8 mouse cellular contexts compared by ENCODE assay signal in genomic region chr17:31519344-31519945, GRCm38 (mm10). TPM values are rescaled to one million over a fixed set of nuclear protein-coding genes. Genes with fewer than 3 reads are reported as not detected.
DNase-seq lines count a peak whose midpoint lies in the region; ATAC-seq and TF ChIP-seq lines count a peak whose summit lies in the region.

No protein-coding gene starts in this region.

- H3K36me3 ChIP-seq in intestine, embryonic 15.5 days, result peaks cover 5% of the 10 kb centered on the region; the same call in 1 of the 2 replicates
- H3K36me3 ChIP-seq in neural tube, embryonic 13.5 days, result peaks cover 14% of the 10 kb centered on the region

- H3K4me2 ChIP-seq in intestine, embryonic 15.5 days (replicated peaks), result peak overlapping the region; percentile 62
- peak overlapping the region; percentile 65 for H3K4me2 ChIP-seq in neural tube, embryonic 13.5 days

- peak; percentile 69 for ATAC-seq in intestine, embryonic 15.5 days
- peak; percentile 58 for ATAC-seq in neural tube, embryonic 13.5 days (ENCODE audit: low read depth)

- no peaks in the 10 kb centered on the region for H3K9me3 ChIP-seq in intestine, embryonic 15.5 days
- H3K9me3 ChIP-seq in neural tube, embryonic 13.5 days, result no peaks in the 10 kb centered on the region

- no peaks in the 10 kb centered on the region for H3K27me3 ChIP-seq in intestine, embryonic 15.5 days (replicated peaks)
- no peaks in the 10 kb centered on the region for H3K27me3 ChIP-seq in neural tube, embryonic 13.5 days

- H3K4me3 ChIP-seq in layer of hippocampus, adult 2 months, result peak overlapping the region; percentile 99
- H3K4me3 ChIP-seq in cortical plate, adult 2 months (ENCODE audit: insufficient read depth, low read length), result peak overlapping the region; percentile 47
- peak overlapping the region; percentile 84 for H3K4me3 ChIP-seq in intestine, embryonic 15.5 days (replicated peaks)
- peak overlapping the region; percentile 76 for H3K4me3 ChIP-seq in neural tube, embryonic 13.5 days

- TF ChIP-seq POLR2A in cortical plate, adult 2 months (IDR thresholded peaks at IDR 0.05; ENCODE audit: extremely low read depth, insufficient read depth, low read length), result no peak

- H3K4me1 ChIP-seq in cortical plate, adult 2 months (ENCODE audit: control insufficient read depth, insufficient read depth, low read length), result peaks cover 5% of the 10 kb centered on the region; the same call in 1 of the 2 replicates
- peaks cover 13% of the 10 kb centered on the region for H3K4me1 ChIP-seq in intestine, embryonic 15.5 days (replicated peaks)
- peaks cover 50% of the 10 kb centered on the region for H3K4me1 ChIP-seq in neural tube, embryonic 13.5 days (replicated peaks)

- 3% methylated on average over 7 of the region's 7 CpGs for WGBS in intestine, embryonic 15.5 days
- WGBS in neural tube, embryonic 13.5 days, result under 1% methylated on average over 7 of the region's 7 CpGs

- H3K9ac ChIP-seq in intestine, embryonic 15.5 days, result no peak overlapping the region
- H3K9ac ChIP-seq in neural tube, embryonic 13.5 days, result no peak overlapping the region

- H3K27ac ChIP-seq in layer of hippocampus, adult 2 months, result peak overlapping the region; percentile 98; the same call in 1 of the 2 replicates
- H3K27ac ChIP-seq in cortical plate, adult 2 months (ENCODE audit: insufficient read depth, low read length), result no peak overlapping the region
- no peak overlapping the region for H3K27ac ChIP-seq in intestine, embryonic 15.5 days
- H3K27ac ChIP-seq in neural tube, embryonic 13.5 days (replicated peaks), result 0 out of 2 replicates have a peak overlapping the region, but pooled peaks have one; percentile 87

- peak; percentile 24; the same call in 1 of the 2 replicates for TF ChIP-seq CTCF in layer of hippocampus, adult 2 months (conservative IDR thresholded peaks at IDR 0.05)
- TF ChIP-seq CTCF in cortical plate, adult 2 months (IDR thresholded peaks at IDR 0.05; ENCODE audit: extremely low read depth, insufficient read depth, low read length), result no peak

- DNase-seq in layer of hippocampus, adult 2 months (ENCODE audit: low spot score in 2 of 2), result no peak
- no peak for DNase-seq in layer of hippocampus, postnatal 36 days
- DNase-seq in frontal cortex, postnatal 10 days (ENCODE audit: low spot score in 2 of 2), result no peak
- DNase-seq in retina, postnatal 1 day, result no peak
- no peak for DNase-seq in retina, embryonic 14.5 days (ENCODE audit: low spot score)

RNA-seq across cellular contexts. Expression of gene Wdr4, which starts 0.3 kb away (rescaled TPM):
- total RNA-seq in layer of hippocampus, adult 2 months (2021), result 10 to 100 TPM; 25.9 to 29.9 TPM
- total RNA-seq in layer of hippocampus, postnatal 36 days (2021), result 10 to 100 TPM; 19.5 to 22.6 TPM
- polyA plus RNA-seq in cortical plate, adult 2 months (2012; rRNA removed), result 24.4 and 26.6 TPM in 2 replicates
- 45.3 and 47.0 TPM in 2 replicates for polyA plus RNA-seq in intestine, embryonic 15.5 days (2015; fragmentation: Nextera tagmentation; extraction: Ambion mirVana)
- 31.7 and 32.1 TPM in 2 replicates for polyA plus RNA-seq in neural tube, embryonic 13.5 days (2015; fragmentation: Nextera tagmentation; extraction: Ambion mirVana)

RNA-seq across cellular contexts. Expression of gene Ndufv3, which starts 0.5 kb away (rescaled TPM):
- total RNA-seq in layer of hippocampus, adult 2 months (2021), result 100 to 1,000 TPM; 257 to 258 TPM
- total RNA-seq in layer of hippocampus, postnatal 36 days (2021), result 100 to 1,000 TPM; 267 to 275 TPM
- 325 and 346 TPM in 2 replicates for polyA plus RNA-seq in cortical plate, adult 2 months (2012; rRNA removed)
- 404 and 457 TPM in 2 replicates for polyA plus RNA-seq in intestine, embryonic 15.5 days (2015; fragmentation: Nextera tagmentation; extraction: Ambion mirVana)
- 405 and 454 TPM in 2 replicates for polyA plus RNA-seq in neural tube, embryonic 13.5 days (2015; fragmentation: Nextera tagmentation; extraction: Ambion mirVana)

RNA-seq across cellular contexts. Expression of gene Pknox1, which starts 45.1 kb away (rescaled TPM):
- 10 to 100 TPM; 13.6 to 14.6 TPM for total RNA-seq in layer of hippocampus, adult 2 months (2021)
- total RNA-seq in layer of hippocampus, postnatal 36 days (2021), result 10 to 100 TPM; 14.6 to 17.2 TPM
- 16.3 and 18.0 TPM in 2 replicates for polyA plus RNA-seq in cortical plate, adult 2 months (2012; rRNA removed)
- polyA plus RNA-seq in intestine, embryonic 15.5 days (2015; fragmentation: Nextera tagmentation; extraction: Ambion mirVana), result 28.5 and 29.8 TPM in 2 replicates
- 48.0 and 52.6 TPM in 2 replicates for polyA plus RNA-seq in neural tube, embryonic 13.5 days (2015; fragmentation: Nextera tagmentation; extraction: Ambion mirVana)

Comparison
In these comparisons a context has a peak if more than half of its experiments do, and no peak if none do; other contexts are left out.
1. H3K27ac ChIP-seq: peak in layer of hippocampus, adult 2 months (single experiment) and neural tube, embryonic 13.5 days (single experiment); none in cortical plate, adult 2 months (single experiment) and intestine, embryonic 15.5 days (single experiment).
2. H3K4me3 ChIP-seq: peak in every context shown above with its lines; median percentile 99 in layer of hippocampus, adult 2 months; 84 in intestine, embryonic 15.5 days; 76 in neural tube, embryonic 13.5 days; 47 in cortical plate, adult 2 months.